8 mouse cellular contexts compared by ENCODE assay signal in the genomic region with DNA sequence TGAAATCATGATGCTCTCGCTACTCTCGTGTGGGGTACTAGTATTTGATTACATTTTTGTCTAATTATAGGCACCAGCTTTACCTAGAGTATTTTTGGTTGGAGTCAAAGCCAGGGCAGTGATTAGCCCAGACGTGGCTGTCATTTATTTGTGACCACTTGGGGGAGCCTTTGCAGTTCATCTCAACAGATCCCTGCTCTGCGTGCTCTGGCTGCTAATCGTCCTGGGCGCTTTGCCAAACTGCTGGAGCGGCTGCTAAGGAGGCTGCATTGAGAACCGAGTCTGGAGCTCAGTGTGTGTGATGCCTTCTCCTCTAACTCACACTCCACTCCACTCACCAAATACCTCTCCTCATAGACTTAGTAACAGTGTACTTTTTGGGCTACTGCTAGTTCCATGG. TPM values are rescaled to one million over a fixed set of nuclear protein-coding genes. Genes with fewer than 3 reads are reported as not detected.
DNase-seq lines count a peak whose midpoint lies in the region; ATAC-seq lines count a peak whose summit lies in the region.

No protein-coding gene starts in this region.

- no peak overlapping the region for H3K9ac ChIP-seq in heart, embryonic 14.5 days (ENCODE audit: low read length)
- no peak overlapping the region for H3K9ac ChIP-seq in liver, embryonic 11.5 days (ENCODE audit: low read depth, low read length)

- peak; percentile 92 for DNase-seq in CD4-positive, CD25-positive, alpha-beta regulatory T cell, adult 2 months (ENCODE audit: low read depth, low spot score)
- DNase-seq in c-Kit-negative CD71-positive TER-119-positive erythroid progenitor cells, embryonic 14.5 days (ENCODE audit: low read depth, low spot score) = peak; percentile 19
- peak; percentile 82 for DNase-seq in forebrain, embryonic 10.5 days (ENCODE audit: extremely low spot score, low spot score)
- peak; percentile 99 for DNase-seq in kidney, postnatal 10 days
- DNase-seq in liver, embryonic 11.5 days (ENCODE audit: low spot score) = peak; percentile 71
- peak; percentile 90 for DNase-seq in naive thymus-derived CD4-positive, alpha-beta T cell, adult 2 months (ENCODE audit: low read depth)
- DNase-seq in splenic B cell, adult 2 months (ENCODE audit: low read depth, low spot score) = peak; percentile 89

- H3K36me3 ChIP-seq in forebrain, embryonic 10.5 days (replicated peaks) = no peaks in the 10 kb centered on the region; the same call in none of the 2 replicates
- H3K36me3 ChIP-seq in heart, embryonic 14.5 days (ENCODE audit: control insufficient read depth, insufficient read depth, low read length) = no peaks in the 10 kb centered on the region
- H3K36me3 ChIP-seq in liver, embryonic 11.5 days (ENCODE audit: control insufficient read depth, insufficient read depth, low read length) = no peaks in the 10 kb centered on the region
- no peaks in the 10 kb centered on the region for H3K36me3 ChIP-seq in splenic B cell, adult 2 months (ENCODE audit: control insufficient read depth, insufficient read depth, low read length, poor library complexity, severe bottlenecking)

- H3K4me3 ChIP-seq in forebrain, embryonic 10.5 days = peak overlapping the region; percentile 17; the same call in 1 of the 2 replicates
- H3K4me3 ChIP-seq in heart, embryonic 14.5 days (ENCODE audit: control insufficient read depth in 1 of 2, insufficient read depth in 1 of 2, low read depth in 1 of 2, low read length in 2 of 2) = no peak overlapping the region
- no peak overlapping the region; the same call in 1 of the 2 replicates for H3K4me3 ChIP-seq in liver, embryonic 11.5 days (ENCODE audit: low read depth, low read length)

- H3K4me2 ChIP-seq in heart, embryonic 14.5 days (ENCODE audit: low read length) = peak overlapping the region; percentile 91
- H3K4me2 ChIP-seq in liver, embryonic 11.5 days = peak overlapping the region; percentile 32

- H3K27me3 ChIP-seq in forebrain, embryonic 10.5 days (ENCODE audit: poor library complexity, severe bottlenecking) = peaks cover 15% of the 10 kb centered on the region
- no peaks in the 10 kb centered on the region for H3K27me3 ChIP-seq in heart, embryonic 14.5 days (ENCODE audit: control insufficient read depth, insufficient read depth, low read length)
- H3K27me3 ChIP-seq in liver, embryonic 11.5 days (replicated peaks; ENCODE audit: control insufficient read depth, insufficient read depth, low read length) = peaks cover 6% of the 10 kb centered on the region
- no peaks in the 10 kb centered on the region for H3K27me3 ChIP-seq in splenic B cell, adult 2 months (ENCODE audit: control insufficient read depth, insufficient read depth, low read length, poor library complexity, severe bottlenecking)

- H3K9me3 ChIP-seq in forebrain, embryonic 10.5 days = no peaks in the 10 kb centered on the region
- H3K9me3 ChIP-seq in heart, embryonic 14.5 days (ENCODE audit: control insufficient read depth, low read length) = no peaks in the 10 kb centered on the region
- H3K9me3 ChIP-seq in liver, embryonic 11.5 days (ENCODE audit: control insufficient read depth, low read length) = no peaks in the 10 kb centered on the region

- peaks cover 35% of the 10 kb centered on the region for H3K4me1 ChIP-seq in forebrain, embryonic 10.5 days
- H3K4me1 ChIP-seq in heart, embryonic 14.5 days (ENCODE audit: control insufficient read depth in 2 of 2, insufficient read depth in 2 of 2, low read length in 2 of 2) = peaks cover 3 to 9% of the 10 kb centered on the region in 2 experiments
- H3K4me1 ChIP-seq in liver, embryonic 11.5 days (replicated peaks; ENCODE audit: control insufficient read depth, insufficient read depth, low read length) = peaks cover 11% of the 10 kb centered on the region

- no peak overlapping the region for H3K27ac ChIP-seq in forebrain, embryonic 10.5 days
- H3K27ac ChIP-seq in heart, embryonic 14.5 days (replicated peaks in 1 of 2; ENCODE audit: control insufficient read depth in 1 of 2, insufficient read depth in 1 of 2, low read depth in 2 of 2, low read length in 2 of 2) = peak overlapping the region; percentile 8 to 61; a peak in 2 of 4 replicates
- no peak overlapping the region for H3K27ac ChIP-seq in liver, embryonic 11.5 days (ENCODE audit: low read depth, low read length)

- WGBS in forebrain, embryonic 10.5 days = 3% methylated on average over 8 of the region's 8 CpGs
- 2% methylated on average over 8 of the region's 8 CpGs for WGBS in heart, embryonic 14.5 days
- 2% methylated on average over 8 of the region's 8 CpGs for WGBS in liver, embryonic 11.5 days

- ATAC-seq in heart, embryonic 14.5 days (ENCODE audit: insufficient number of reproducible peaks, insufficient read depth, low FRiP score, low read depth) = peak; percentile 58
- ATAC-seq in liver, embryonic 11.5 days (replicated peaks; ENCODE audit: low FRiP score) = peak; percentile 54

RNA-seq across cellular contexts. Expression of gene Mpp6, which starts 2.7 kb away (rescaled TPM):
- 73.6 and 75.0 TPM in 2 replicates for polyA plus RNA-seq in forebrain, embryonic 10.5 days (2016; fragmentation: Nextera tagmentation; extraction: Ambion mirVana)
- polyA plus RNA-seq in heart, embryonic 14.5 days (2014; fragmentation: Nextera tagmentation; extraction: Ambion mirVana) = 70.0 and 77.8 TPM in 2 replicates
- polyA plus RNA-seq in liver, embryonic 11.5 days (2014; fragmentation: Nextera tagmentation; extraction: Ambion mirVana) = 78.1 and 79.0 TPM in 2 replicates

Comparison
In these comparisons a context has a peak if more than half of its experiments do, and no peak if none do; other contexts are left out.
1. DNase-seq: peak in every context shown above with its lines; median percentile 99 in kidney, postnatal 10 days; 92 in CD4-positive, CD25-positive, alpha-beta regulatory T cell, adult 2 months; 90 in naive thymus-derived CD4-positive, alpha-beta T cell, adult 2 months; 89 in splenic B cell, adult 2 months; 82 in forebrain, embryonic 10.5 days; 71 in liver, embryonic 11.5 days; 19 in c-Kit-negative CD71-positive TER-119-positive erythroid progenitor cells, embryonic 14.5 days.
2. H3K27ac ChIP-seq: peak in heart, embryonic 14.5 days (2 of 2); none in forebrain, embryonic 10.5 days (single experiment) and liver, embryonic 11.5 days (single experiment).